Comparison of ENCODE assay signal across 10 mouse cellular contexts in the genomic region with DNA sequence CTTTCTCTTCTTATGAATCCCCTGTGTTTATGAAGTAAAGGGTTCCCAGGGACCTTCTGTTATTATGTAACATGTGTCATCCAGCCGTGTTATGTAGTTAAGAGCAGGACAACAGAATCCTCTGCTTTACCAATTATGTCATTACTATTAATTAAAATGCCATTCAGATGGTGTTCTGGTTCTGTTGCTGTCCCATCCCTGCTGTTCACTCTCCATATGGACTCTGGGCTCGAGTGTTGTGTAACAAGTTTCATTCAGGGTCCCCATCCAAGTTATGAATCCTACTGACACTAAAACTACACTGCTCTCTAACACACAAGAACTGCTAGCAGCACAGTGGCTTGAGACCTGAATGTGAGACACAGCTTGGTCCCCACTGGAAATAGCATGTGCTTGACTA.
DNase-seq lines count a peak whose midpoint lies in the region; ATAC-seq and TF ChIP-seq lines count a peak whose summit lies in the region.
"Had no signal": no experiment of that assay in that cellular context is flagged by ENCODE, and none has a peak within 500 bp of the region (broad histone marks: within the 10 kb centered on the region; RNA-seq: fewer than 3 reads in every experiment).

No protein-coding gene starts in this region.

- intact Hi-C loops in left cerebral cortex, adult 2 months (cut with DNase I), result loop anchor here (5.0 to 10.0 kb wide), 2 partner anchors 151 to 468 kb away; no protein-coding TSS in a partner anchor
- intact Hi-C loops in left cerebral cortex, postnatal 10 days (cut with DNase I), result loop anchor here (5.0 kb wide), 1 partner anchor 321 kb away; no protein-coding TSS in a partner anchor

- H3K27me3 ChIP-seq in embryonic facial prominence, embryonic 14.5 days (replicated peaks; ENCODE audit: control insufficient read depth, insufficient read depth, low read length), result no peaks in the 10 kb centered on the region
- H3K27me3 ChIP-seq in hindbrain, embryonic 15.5 days, result 0 out of 2 replicates have a peak, but pooled peaks cover 3% of the 10 kb centered on the region
- no peaks in the 10 kb centered on the region for H3K27me3 ChIP-seq in midbrain, embryonic 15.5 days (replicated peaks)

- H3K4me2 ChIP-seq in embryonic facial prominence, embryonic 14.5 days (ENCODE audit: low read depth, low read length), result peak overlapping the region; percentile 83
- H3K4me2 ChIP-seq in hindbrain, embryonic 15.5 days, result peak overlapping the region; percentile 90
- peak overlapping the region; percentile 93 for H3K4me2 ChIP-seq in midbrain, embryonic 15.5 days

- H3K4me3 ChIP-seq in left cerebral cortex, adult 2 months, result peak overlapping the region; percentile 82
- H3K4me3 ChIP-seq in embryonic facial prominence, embryonic 14.5 days (ENCODE audit: low read depth, low read length), result peak overlapping the region; percentile 59
- peak overlapping the region; percentile 66 for H3K4me3 ChIP-seq in hindbrain, embryonic 15.5 days
- H3K4me3 ChIP-seq in midbrain, embryonic 15.5 days, result peak overlapping the region; percentile 82

- H3K27ac ChIP-seq in left cerebral cortex, adult 2 months, result peak overlapping the region; percentile 93
- H3K27ac ChIP-seq in embryonic facial prominence, embryonic 14.5 days (replicated peaks; ENCODE audit: low read depth, low read length), result no peak overlapping the region
- H3K27ac ChIP-seq in hindbrain, embryonic 15.5 days (replicated peaks), result no peak overlapping the region
- no peak overlapping the region for H3K27ac ChIP-seq in midbrain, embryonic 15.5 days

- H3K36me3 ChIP-seq in embryonic facial prominence, embryonic 14.5 days (ENCODE audit: control insufficient read depth, insufficient read depth, low read length), result no peaks in the 10 kb centered on the region
- no peaks in the 10 kb centered on the region for H3K36me3 ChIP-seq in hindbrain, embryonic 15.5 days
- no peaks in the 10 kb centered on the region for H3K36me3 ChIP-seq in midbrain, embryonic 15.5 days (replicated peaks)

- H3K9ac ChIP-seq in embryonic facial prominence, embryonic 14.5 days (ENCODE audit: low read depth, low read length), result no peak overlapping the region
- 0 out of 2 replicates have a peak overlapping the region, but pooled peaks have one; percentile 7 for H3K9ac ChIP-seq in hindbrain, embryonic 15.5 days
- H3K9ac ChIP-seq in midbrain, embryonic 15.5 days, result no peak overlapping the region; the same call in 1 of the 2 replicates

- no peak for ATAC-seq in embryonic facial prominence, embryonic 14.5 days (ENCODE audit: low read depth)
- no peak for ATAC-seq in hindbrain, embryonic 15.5 days (ENCODE audit: low FRiP score, low read depth)
- no peak for ATAC-seq in midbrain, embryonic 15.5 days (replicated peaks)

- H3K9me3 ChIP-seq in embryonic facial prominence, embryonic 14.5 days (ENCODE audit: control insufficient read depth, low read length), result no peaks in the 10 kb centered on the region
- no peaks in the 10 kb centered on the region for H3K9me3 ChIP-seq in hindbrain, embryonic 15.5 days
- H3K9me3 ChIP-seq in midbrain, embryonic 15.5 days, result no peaks in the 10 kb centered on the region

- no peak for DNase-seq in left cerebral cortex, adult 2 months (ENCODE audit: extremely low spot score in 1 of 2, low spot score in 2 of 2)
- no peak for DNase-seq in left cerebral cortex, postnatal 10 days (ENCODE audit: extremely low spot score in 1 of 2, low spot score in 2 of 2)
- DNase-seq in embryonic facial prominence, embryonic 14.5 days (ENCODE audit: low spot score), result no peak
- DNase-seq in testis, postnatal 10 days (ENCODE audit: low spot score), result no peak
- no peak for DNase-seq in heart, adult 9 months (ENCODE audit: low spot score in 2 of 2)
- no peak for DNase-seq in adrenal gland, postnatal 10 days
- DNase-seq: cerebellum, adult 11 months; thymus, adult 2 months had no signal

- H3K4me1 ChIP-seq in embryonic facial prominence, embryonic 14.5 days (ENCODE audit: control insufficient read depth, insufficient read depth, low read length), result peaks cover 8% of the 10 kb centered on the region; the same call in 1 of the 2 replicates
- peaks cover 18% of the 10 kb centered on the region for H3K4me1 ChIP-seq in hindbrain, embryonic 15.5 days (replicated peaks)
- H3K4me1 ChIP-seq in midbrain, embryonic 15.5 days, result peaks cover 20% of the 10 kb centered on the region

- TF ChIP-seq CTCF in left cerebral cortex, adult 2 months (IDR thresholded peaks at IDR 0.05), result no peak

- whole genome bisulfite sequencing in embryonic facial prominence, embryonic 14.5 days, result 46% methylated on average over 2 of the region's 2 CpGs
- 58% methylated on average over 2 of the region's 2 CpGs for WGBS in hindbrain, embryonic 15.5 days
- WGBS in midbrain, embryonic 15.5 days, result 64% methylated on average over 2 of the region's 2 CpGs
